Mouse (Mus musculus) thymus, postnatal 10 days (tissue): ENCODE results near the gene Vps53.
"Not testable (repeated sequence)": the region's sequence is repeated elsewhere in the genome, so short reads cannot be mapped to it uniquely, and the experiment has no call there.

ENCODE experiments used
- DNase-seq, 2 experiments: peaks; one replicate each; pipeline ENCODE4 v3.0.0; 2021; ENCODE audit warnings: low spot score in 2 of 2

Gene Vps53

GRCm38 (mm10) chr11:76019879-76020278, 159.6 kb downstream of the Vps53 start:
- no peak for DNase-seq

- no peak for DNase-seq
Measured at GRCm38 (mm10) chr11:76015814-76016213, 163.6 kb downstream of the Vps53 start.

- DNase-seq = no peak
Measured at GRCm38 (mm10) chr11:76015251-76015650, 164.2 kb downstream of the Vps53 start.

GRCm38 (mm10) chr11:76010838-76011624, 168.4 kb downstream of the Vps53 start:
- no peak for DNase-seq

GRCm38 (mm10) chr11:76009101-76009500, 170.3 kb downstream of the Vps53 start:
- no peak for DNase-seq

- DNase-seq = no peak
Measured at GRCm38 (mm10) chr11:76008162-76008561, 171.3 kb downstream of the Vps53 start.

GRCm38 (mm10) chr11:76004276-76004675, 175.2 kb downstream of the Vps53 start:
- not testable (repeated sequence) for DNase-seq

GRCm38 (mm10) chr11:76001237-76001878, 178.1 kb downstream of the Vps53 start:
- no peak for DNase-seq

- DNase-seq = no peak
Measured at GRCm38 (mm10) chr11:76000701-76001100, 178.7 kb downstream of the Vps53 start.

GRCm38 (mm10) chr11:75999440-76000155, 179.8 kb downstream of the Vps53 start, which contains the start of gene 1700016K19Rik:
Gene 1700016K19Rik (plus strand): TSS chr11:75999912.
- DNase-seq = peak; percentile 76 to 86
